Mouse (Mus musculus) mature B cell (primary cell): ENCODE data around the gene Ttc36.
"Not testable (repeated sequence)": the region's sequence is repeated elsewhere in the genome, so short reads cannot be mapped to it uniquely, and the experiment has no call there.

ENCODE experiments used
- in situ Hi-C: fragments of 300-500 bp; cut with MboI; formaldehyde crosslinking; loops from 2 replicates; pipeline ENCODE4 v1.14.3; 2019

The Ttc36 gene

DNA sequence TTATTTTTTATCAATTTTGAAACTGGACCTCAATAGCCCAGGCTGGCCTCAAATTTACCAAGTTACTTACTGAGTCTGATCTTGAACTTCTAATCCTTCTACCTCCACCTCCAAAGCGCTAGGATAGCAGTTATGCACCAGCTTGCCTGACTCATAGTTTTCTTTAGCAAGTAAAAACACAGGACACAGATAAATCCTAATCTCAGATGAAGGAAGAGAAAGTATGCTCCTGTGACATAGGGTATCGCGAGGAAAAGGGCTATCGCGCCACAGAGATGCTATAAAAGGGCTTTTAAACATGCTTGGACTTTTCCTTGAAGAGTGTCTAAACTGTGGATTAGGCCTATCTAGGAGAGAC lies 30.5 kb downstream of the Ttc36 start:
- in situ Hi-C loops = no loop called here

DNA sequence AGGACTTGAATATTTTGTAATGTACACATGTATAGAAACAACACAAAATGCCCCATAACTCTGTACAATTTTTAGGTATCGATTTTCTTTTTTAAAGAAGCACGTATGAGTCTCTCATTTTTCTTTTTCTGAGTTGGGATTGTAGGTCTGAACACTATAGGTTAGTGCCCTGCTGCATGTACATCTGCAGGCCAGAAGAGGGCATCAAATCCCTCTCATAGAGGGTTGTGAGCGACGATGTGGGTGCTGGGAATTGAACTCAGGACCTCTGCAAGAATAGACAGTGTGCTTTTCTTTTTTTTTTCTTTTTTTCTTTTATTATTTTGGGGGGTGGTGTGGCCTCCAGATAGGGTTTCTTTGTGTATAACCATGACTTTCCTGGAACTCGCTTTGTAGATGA lies 31.5 kb downstream of the Ttc36 start:
- in situ Hi-C loops = no loop called here

- in situ Hi-C loops = not testable (repeated sequence)
Observed at GRCm38 (mm10) chr9:44768029-44768394, 34.9 kb downstream of the Ttc36 start.

GRCm38 (mm10) chr9:44767101-44768028 lies 35.5 kb downstream of the Ttc36 start, which contains the start of the genes Arcn1 and Ift46:
TSS of gene Arcn1 (minus strand) at chr9:44767845.
TSS of gene Ift46 (plus strand) at chr9:44767908.
- in situ Hi-C loops = no loop called here

- in situ Hi-C loops = no loop called here
Observed at GRCm38 (mm10) chr9:44760873-44761272, 42.0 kb downstream of the Ttc36 start.
